Mouse (Mus musculus) E14TG2a.4 (cell line): ENCODE results near the gene Traf4.

Experiments used
- H3K27me3 ChIP-seq: 2 replicates; pipeline ENCODE4 v1.6.1; 2014; ENCODE audit warnings: low read length, control low read depth; ENCODE audit not compliant: insufficient read depth
- H3K36me3 ChIP-seq: 2 replicates; pipeline ENCODE4 v1.6.1; 2014; ENCODE audit warnings: low read length, control low read depth; ENCODE audit not compliant: insufficient read depth
- H3K4me1 ChIP-seq: replicated peaks from 2 replicates; pipeline ENCODE4 v1.6.1; 2014; ENCODE audit warnings: low read depth, low read length, control low read depth
- H3K4me3 ChIP-seq: replicated peaks from 2 replicates; pipeline ENCODE4 v1.5.1; 2014; ENCODE audit warnings: mild to moderate bottlenecking, low read length
- H3K9me3 ChIP-seq: 2 replicates; pipeline ENCODE4 v1.6.1; 2014; ENCODE audit warnings: low read length, control low read depth
- CTCF ChIP-seq: conservative IDR thresholded peaks from 2 replicates; pipeline ENCODE4 v1.5.1; 2014; ENCODE audit warnings: low read length
- NANOG ChIP-seq: IDR thresholded peaks from 2 replicates; pipeline ENCODE4 v1.6.1; 2014; ENCODE audit warnings: borderline replicate concordance, low read length, mixed read lengths
- POU5F1 ChIP-seq: IDR thresholded peaks from 2 replicates; pipeline ENCODE4 v1.6.1; 2014; ENCODE audit warnings: low read length, borderline replicate concordance

The Traf4 gene

DNA sequence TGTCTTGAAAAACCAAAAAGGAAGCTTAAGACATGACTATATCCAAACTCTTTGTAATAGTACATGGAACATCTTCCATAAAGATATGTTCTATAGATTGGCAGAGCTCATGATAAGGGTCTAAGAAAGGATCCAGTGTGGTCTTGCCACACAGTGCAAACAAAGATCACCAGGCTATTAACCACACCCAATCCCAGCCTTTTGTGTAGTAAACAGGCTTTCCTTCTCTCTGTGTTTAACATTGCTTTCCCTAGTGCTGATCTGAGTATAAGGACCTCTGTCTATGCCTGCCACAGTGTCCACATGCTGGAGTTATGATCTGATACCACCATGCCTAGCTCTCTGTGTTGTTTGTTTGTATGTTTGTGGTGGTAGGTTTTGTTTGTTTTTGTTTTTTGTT, 41.6 kb downstream of the Traf4 start:
- Histone ChIP-seq H3K9me3 (no peaks in the 10 kb centered on the region), H3K36me3 (peaks cover 13% of the 10 kb centered on the region; the same call in 1 of the 2 replicates), H3K4me1 (peaks cover 58% of the 10 kb centered on the region), H3K27me3 (no peaks in the 10 kb centered on the region), H3K4me3 (no peak overlapping the region)
- TF ChIP-seq NANOG (peak; percentile 20; the same call in 1 of the 2 replicates), CTCF (no peak)

DNA sequence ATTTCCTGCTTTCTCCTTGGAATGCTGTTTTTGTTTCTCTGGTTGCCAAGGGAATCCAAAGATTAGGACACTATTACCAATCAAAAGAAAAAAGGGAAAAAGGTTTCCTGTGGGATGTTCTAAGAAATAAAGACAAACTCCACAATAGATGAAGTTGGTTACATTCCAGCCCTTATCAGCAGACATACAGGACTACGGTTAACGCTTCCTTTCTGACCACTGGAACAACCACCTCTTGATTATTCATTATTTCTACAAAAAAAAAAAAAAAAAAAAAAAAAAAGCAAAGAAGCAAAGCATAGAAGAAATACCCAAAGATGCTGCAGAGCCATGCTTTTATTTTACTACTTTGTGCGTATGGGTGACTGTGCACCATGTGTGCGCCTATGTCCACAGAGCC, 42.6 kb downstream of the Traf4 start:
- H3K4me3 ChIP-seq = no peak overlapping the region
- peaks cover 58% of the 10 kb centered on the region for H3K4me1 ChIP-seq
- no peak for TF ChIP-seq POU5F1
- TF ChIP-seq NANOG = no peak
- TF ChIP-seq CTCF = no peak
- peaks cover 11% of the 10 kb centered on the region; the same call in 1 of the 2 replicates for H3K36me3 ChIP-seq
- H3K9me3 ChIP-seq = no peaks in the 10 kb centered on the region
- H3K27me3 ChIP-seq = no peaks in the 10 kb centered on the region

DNA sequence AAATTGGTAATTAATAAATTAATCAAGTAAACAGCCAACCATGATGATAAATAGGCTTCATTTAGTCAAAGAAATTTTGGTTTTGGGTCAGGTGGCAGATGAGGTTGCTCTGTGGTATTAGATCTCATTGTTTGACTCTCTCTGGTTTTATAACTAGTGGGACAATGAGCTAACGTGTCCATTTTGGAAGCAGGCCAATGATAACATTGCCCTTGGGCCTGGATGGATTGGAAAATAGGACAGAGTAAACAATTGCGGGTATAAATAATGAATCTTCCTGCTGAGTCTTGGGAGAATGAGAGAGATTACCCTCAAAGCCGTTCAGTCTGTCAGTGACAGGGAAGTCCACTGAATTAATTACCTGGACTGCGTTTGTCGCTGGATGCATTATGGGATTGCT, 44.2 kb downstream of the Traf4 start:
- Histone ChIP-seq H3K9me3 (no peaks in the 10 kb centered on the region), H3K4me1 (peaks cover 51% of the 10 kb centered on the region), H3K36me3 (no peaks in the 10 kb centered on the region), H3K27me3 (no peaks in the 10 kb centered on the region), H3K4me3 (no peak overlapping the region)
- TF ChIP-seq CTCF (no peak), POU5F1 (no peak), NANOG (no peak)

DNA sequence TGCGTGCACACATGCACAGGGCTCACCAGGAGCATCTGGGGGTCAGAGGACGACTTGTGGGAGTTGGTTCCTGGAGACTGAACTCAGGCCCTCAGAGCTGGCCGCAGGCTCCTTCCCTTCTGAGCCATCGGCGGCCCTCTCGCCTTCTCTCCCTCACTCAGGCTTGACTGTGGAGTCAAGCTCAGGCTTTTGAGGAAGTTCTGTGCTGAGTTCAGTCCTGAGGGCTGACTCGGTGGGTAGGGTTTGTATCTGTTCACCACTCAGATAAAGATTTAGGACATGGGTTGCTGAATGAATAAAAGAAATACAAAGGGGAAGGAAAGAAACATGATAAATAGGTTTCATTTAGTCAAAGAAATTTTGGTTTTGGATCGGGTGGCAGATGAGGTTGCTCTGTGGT, 45.5 kb downstream of the Traf4 start:
- Histone ChIP-seq H3K4me3 (no peak overlapping the region), H3K9me3 (no peaks in the 10 kb centered on the region), H3K4me1 (peaks cover 46% of the 10 kb centered on the region), H3K27me3 (no peaks in the 10 kb centered on the region), H3K36me3 (no peaks in the 10 kb centered on the region)
- TF ChIP-seq CTCF (no peak), NANOG (no peak), POU5F1 (no peak)

DNA sequence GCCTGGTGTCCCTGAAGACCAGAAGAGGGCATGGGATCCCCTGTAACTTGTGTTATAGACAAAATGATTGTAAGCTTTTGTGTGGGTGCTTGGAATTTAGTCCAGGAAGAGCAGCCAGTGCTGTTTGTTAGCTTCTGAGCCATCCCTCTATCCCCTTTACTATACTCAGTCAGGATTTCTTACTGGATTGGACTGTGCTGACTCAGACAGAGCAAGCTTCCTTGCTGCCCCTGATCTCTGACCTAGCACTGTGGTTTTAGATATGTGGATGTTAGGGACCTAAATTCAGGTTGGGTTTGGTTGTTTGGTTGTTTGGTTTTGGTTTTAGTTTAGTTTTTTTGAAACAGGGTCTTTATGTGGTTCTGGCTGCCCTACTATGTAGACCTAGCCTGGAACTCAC, 46.9 kb downstream of the Traf4 start:
- TF ChIP-seq NANOG = no peak
- H3K9me3 ChIP-seq = no peaks in the 10 kb centered on the region
- H3K4me1 ChIP-seq = peaks cover 47% of the 10 kb centered on the region
- H3K27me3 ChIP-seq = no peaks in the 10 kb centered on the region
- H3K36me3 ChIP-seq = no peaks in the 10 kb centered on the region
- no peak overlapping the region for H3K4me3 ChIP-seq

DNA sequence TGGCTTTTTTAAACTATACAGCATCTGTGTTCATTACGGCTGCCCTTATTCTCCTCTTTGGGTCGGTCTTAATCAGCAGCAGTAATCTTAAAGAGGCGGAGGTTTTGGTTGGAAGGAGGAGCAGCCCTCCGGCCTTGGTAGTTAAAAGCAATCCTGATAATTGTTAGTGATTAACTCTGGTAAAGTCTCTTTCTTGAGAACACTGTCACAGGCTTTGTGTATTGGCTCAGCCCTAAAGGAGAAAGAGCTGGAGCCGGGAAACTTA, 49.3 kb downstream of the Traf4 start:
- Histone ChIP-seq H3K4me3 (peak overlapping the region; percentile 83), H3K9me3 (no peaks in the 10 kb centered on the region), H3K27me3 (no peaks in the 10 kb centered on the region), H3K36me3 (no peaks in the 10 kb centered on the region), H3K4me1 (peaks cover 43% of the 10 kb centered on the region)
- TF ChIP-seq POU5F1 = no peak
- no peak for TF ChIP-seq NANOG
- no peak for TF ChIP-seq CTCF

DNA sequence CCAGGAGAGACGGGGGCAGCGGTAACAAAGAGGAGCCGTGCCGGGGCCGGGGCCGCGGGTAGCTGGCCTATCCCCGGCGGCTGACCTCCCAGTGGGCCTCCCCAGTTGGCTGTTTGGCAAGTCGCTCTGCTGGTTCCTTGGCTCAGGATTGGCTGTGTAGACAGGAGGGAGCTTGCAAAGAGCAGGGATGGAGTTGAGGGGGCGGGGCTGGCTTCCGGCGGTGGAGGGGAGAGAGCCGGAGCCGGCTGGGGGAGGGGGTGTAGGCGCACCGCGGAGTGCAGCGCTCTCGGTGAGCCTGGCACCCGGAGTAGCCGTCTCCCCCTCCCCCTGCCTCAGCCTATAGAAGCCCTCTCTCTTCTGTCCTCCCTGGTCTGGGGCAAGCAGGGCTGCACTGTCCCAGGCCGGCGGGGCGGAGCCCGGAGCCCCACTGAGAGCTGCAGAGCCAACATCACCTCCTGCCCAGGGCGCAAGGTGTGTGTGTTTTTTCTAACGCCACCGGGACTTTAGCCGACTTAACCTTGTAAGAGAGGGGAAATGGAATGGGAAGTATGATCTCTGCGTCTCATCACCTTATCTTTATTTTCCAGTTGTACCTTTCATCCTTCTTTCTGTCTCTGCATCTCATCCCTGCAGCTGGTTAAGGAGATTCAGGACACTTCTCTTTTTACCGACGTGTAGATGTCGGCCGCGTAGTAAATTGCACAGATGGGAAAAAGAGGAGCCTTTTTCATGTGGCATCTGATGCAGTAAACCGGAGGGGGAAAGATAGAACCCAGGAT, 49.8 kb downstream of the Traf4 start:
- peak overlapping the region; percentile 83 for H3K4me3 ChIP-seq
- no peak for TF ChIP-seq CTCF
- TF ChIP-seq POU5F1 = no peak
- H3K4me1 ChIP-seq = peaks cover 43% of the 10 kb centered on the region
- H3K27me3 ChIP-seq = no peaks in the 10 kb centered on the region
- H3K36me3 ChIP-seq = no peaks in the 10 kb centered on the region
- no peaks in the 10 kb centered on the region for H3K9me3 ChIP-seq

DNA sequence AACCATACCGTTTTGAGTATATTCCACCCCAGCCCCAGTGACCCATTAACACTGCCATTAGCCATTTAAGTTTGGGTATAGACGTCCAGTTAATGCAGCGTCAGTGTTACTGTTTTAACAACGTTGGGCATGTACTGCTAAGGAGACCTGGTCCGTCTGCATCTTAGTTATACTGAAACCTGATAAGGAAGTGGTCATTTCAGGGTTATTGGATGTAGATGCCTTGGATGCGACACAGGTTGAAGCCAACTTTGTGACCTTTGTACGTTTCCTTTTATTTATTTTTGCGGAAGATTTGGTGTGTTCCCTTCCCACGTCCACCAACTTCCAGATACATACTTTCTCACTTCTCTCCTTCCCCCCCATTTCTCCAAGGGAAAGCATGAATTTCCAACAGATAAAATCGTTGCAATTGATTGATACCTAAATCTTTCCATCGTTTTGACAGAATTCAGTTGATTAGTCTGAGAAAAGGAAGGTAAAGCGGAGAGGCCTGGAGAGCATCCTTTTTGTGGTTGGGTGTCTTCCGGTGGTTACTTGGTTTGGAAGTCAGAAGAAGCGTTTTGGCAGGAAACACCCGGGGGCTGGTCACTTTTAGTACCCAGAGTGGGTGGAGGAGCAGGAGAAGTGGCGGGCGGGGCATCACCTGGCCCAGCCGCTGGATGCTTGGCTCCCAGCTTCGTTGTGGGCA, 50.6 kb downstream of the Traf4 start:
- Histone ChIP-seq H3K36me3 (no peaks in the 10 kb centered on the region), H3K4me3 (peak overlapping the region; percentile 83), H3K27me3 (no peaks in the 10 kb centered on the region), H3K9me3 (no peaks in the 10 kb centered on the region), H3K4me1 (peaks cover 37% of the 10 kb centered on the region)
- TF ChIP-seq NANOG (no peak), CTCF (no peak), POU5F1 (no peak)

DNA sequence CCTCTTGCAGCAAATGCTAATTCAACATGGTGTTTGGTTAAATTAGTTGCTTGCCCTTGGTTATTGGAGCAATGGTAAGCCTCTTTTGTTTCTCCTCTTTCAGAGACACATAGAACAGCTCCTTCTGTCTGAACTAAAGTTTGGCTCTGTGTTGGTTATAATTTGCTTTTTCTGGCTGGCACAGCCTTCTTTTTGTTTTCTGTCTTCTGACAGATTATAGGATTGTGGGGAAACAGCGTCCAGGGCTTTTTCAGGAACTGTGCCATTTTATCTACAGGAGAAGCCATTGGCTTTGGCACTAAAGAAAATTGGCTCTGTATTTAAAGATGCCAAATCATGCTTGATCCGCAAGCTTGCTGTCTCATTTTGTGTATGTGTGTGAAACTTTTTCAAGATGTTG, 51.8 kb downstream of the Traf4 start:
- Histone ChIP-seq H3K9me3 (no peaks in the 10 kb centered on the region), H3K4me1 (peaks cover 43% of the 10 kb centered on the region), H3K4me3 (no peak overlapping the region), H3K27me3 (no peaks in the 10 kb centered on the region), H3K36me3 (no peaks in the 10 kb centered on the region)
- no peak for TF ChIP-seq NANOG
- no peak for TF ChIP-seq POU5F1
- TF ChIP-seq CTCF = no peak
